Mouse (Mus musculus) spleen, postnatal 14 days (tissue): ENCODE measurements around the gene Gng7.
"Not testable (repeated sequence)": the region's sequence is repeated elsewhere in the genome, so short reads cannot be mapped to it uniquely, and the experiment has no call there.

Experiments
- DNase-seq, 2 experiments: peaks; one replicate each; pipeline ENCODE4 v3.0.0; 2021 to 2022; ENCODE audit warnings: low spot score in 2 of 2

Gng7 gene

DNA sequence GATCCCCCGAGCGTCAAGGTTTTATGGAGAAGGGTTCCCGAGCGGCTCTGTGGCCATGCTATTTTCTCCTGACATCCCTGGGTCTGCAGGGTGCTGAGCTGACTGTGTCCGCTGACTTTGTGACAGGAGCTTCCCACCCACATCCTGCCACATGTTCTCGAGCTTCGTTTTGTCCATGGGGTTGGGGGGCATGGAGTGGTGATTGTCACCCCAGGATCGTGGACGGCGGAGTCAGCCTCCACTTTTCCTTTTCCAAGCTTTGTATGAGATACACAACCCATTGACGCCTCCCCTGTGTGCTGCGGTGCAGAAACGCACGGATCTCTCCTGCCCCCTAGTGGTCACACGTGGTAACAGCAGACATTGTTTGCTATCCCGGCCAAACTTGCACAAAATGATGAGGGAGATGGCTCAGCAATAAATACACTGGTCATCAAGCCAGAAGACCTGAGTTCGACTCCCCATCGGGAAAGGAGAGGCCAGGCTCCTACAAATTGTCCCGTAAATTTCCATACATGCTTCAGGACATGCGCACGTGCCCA is 19.6 kb downstream of the Gng7 start:
- DNase-seq = peak; percentile 49 to 75

- DNase-seq = no peak
Measured at GRCm38 (mm10) chr10:80994621-80995020, 20.1 kb downstream of the Gng7 start.

DNA sequence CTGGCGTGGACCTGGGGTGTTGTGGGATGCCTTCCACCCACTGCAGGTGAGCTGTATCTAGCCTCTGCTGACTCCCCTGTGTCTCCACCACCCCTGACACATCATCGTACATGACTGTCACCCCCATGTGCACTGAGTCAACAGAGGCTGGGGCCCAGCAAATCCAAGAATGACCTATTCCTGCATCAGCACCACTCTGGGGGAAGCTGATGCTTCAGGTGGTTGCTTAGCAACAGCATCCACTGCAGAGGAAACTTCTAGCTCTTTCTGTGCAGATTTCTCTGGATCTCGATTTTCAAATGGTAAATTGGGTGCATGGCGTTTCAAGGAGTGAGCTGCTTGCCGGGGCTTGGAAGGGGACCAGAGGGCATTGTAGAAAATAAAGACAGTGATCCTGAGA is 21.5 kb downstream of the Gng7 start:
- DNase-seq = no peak

DNA sequence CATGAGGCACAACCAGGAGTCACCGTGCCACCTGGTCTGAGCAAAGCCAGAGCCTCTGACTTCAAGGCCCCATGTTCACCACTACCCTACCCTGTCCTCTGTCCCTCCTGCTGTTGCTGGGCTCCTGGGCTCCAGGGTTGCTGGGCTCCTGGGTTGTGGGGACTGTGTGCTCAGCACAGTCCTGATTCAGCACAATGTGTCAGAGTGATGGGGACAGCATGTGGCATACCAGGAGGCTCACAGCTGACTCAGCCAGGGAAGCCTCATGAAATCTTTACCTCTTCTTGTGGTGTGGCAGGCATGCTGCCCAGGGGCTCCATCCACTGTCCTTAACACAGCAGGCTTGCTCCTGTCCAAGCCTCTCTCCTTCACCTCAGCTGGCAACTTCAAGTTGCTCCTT is 22.8 kb downstream of the Gng7 start:
- no peak for DNase-seq

DNA sequence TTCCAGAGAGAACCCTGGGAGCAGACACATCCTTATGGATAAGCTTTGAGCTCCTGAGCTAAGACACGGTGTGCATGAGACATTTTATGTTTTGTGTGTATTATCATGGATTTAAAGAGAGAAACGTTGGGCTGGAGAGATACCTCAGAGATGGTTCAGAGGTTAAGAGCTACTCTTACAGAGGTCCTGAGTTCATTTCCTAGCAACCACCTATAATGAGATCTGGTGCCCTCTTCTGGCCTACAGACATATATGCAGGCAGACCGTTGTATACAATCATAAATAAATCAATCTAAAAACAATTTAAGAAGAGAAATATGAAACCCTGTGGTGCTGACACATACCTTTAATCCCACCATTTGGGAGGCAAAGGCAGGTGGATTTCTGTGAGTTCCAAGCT is 23.7 kb downstream of the Gng7 start:
- DNase-seq = no peak

DNA sequence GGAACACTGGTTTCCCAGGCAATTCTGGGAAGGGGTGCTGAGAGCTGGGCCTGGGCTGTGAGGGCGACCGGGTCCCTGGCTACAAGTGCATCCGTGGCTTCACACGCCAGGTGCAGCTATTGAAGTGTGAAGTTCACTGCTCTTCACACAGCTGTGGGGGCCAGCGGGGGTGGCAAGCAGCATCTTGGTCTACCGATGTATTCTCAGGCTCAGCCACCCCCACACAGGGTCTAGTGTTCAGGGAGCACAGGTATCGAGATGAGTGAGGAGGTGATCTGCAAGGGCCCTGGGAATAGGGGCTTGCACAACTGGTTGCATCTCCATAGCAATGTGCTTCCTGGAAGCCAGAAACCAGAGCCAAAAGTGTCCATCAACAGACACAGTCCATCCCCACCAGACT is 24.3 kb downstream of the Gng7 start:
- DNase-seq = peak in 1 of 2 experiments; percentile 32

GRCm38 (mm10) chr10:80989854-80990253 is 24.9 kb downstream of the Gng7 start:
- not testable (repeated sequence) for DNase-seq

- DNase-seq = no peak
Measured at GRCm38 (mm10) chr10:80989446-80989845, 25.3 kb downstream of the Gng7 start.

DNA sequence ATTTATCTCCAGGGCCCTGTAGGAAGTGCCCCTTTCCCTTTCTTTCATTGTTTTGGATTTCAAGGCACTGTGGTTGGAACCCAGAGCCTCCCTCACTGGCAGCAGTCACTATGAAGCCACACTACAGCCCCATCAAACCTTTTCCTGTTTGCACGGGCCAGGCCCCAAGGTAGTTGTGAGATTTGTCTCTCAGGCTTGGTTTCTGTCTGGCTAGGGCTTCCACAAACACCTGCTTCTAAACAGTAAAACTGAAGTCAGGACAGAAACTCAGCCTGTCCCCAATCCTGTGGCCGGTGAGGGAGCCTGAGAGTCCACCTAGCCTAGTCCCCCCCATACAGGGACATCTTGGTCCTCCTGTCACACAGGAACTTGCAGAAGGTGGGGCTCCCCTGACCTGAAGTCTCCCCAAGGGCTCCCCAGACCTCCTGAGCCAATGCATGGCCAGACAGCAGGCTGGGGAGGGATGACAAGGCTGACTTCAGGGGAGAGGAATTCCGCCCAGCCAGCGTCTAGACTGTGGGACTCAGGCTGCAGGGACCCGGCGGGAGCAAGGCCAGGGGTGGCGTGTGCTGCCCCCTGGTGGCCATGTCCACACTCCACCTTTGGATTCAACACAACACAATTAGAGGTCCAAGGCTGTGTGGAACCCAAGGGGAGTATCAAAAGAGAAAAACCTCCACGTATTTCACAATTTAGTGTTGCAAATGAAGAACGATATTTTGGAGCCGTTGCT is 26.9 kb downstream of the Gng7 start:
- peak in 1 of 2 experiments; percentile 67 for DNase-seq

DNA sequence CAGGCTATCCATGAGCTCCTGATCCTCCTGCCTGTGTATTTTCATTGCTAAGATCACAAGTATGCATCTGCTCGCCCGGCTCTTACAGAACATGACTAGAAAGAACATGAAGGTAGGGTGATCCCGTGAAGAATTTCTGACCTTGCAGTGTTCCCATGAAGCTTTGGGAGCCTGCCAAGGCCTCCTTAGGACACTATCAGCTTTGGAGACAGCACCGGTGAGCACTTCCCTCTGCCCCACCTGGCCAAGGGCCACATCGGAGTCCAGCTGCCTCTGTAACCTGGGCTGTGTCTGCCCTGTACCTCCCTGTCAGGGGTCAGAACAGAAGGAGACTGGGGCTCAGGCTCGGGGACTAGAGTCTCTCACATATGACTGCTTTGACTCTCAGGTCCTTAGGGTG is 28.0 kb downstream of the Gng7 start:
- DNase-seq = no peak

DNA sequence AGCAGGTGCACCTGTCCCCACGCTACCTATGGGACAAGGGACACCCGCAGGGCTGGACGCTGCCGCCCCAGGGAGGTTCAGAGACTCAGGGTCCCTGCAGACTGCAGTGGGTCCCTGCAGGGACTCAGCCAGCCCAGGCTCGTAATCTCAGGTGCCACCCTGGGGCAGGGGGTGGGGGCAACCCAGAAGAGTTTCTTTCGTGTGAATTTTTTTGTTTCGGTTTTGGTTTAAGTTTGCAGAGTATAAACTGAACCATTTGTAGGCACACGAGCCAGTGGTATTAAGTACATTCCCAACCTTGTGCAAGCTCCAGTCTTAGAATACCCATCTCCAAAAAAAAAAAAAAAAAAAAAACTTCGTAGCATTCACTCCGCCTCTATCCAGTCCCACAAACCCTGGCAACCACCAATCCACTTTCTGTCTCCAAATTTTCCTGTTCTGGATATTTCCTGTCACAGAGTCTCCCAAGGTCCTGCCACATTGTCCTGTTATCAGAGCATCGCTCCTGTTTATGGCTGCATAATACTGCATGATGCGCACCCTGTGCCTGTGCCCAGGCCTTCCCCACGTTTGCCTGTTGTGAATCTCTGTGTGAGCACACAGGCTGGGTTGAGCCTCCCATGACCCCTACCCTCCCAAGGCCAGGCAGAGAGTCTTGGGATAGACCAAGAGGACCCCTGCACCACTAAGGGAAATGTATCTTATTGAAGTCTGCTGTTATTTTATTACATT is 28.6 kb downstream of the Gng7 start:
- no peak for DNase-seq

- no peak for DNase-seq
Measured at GRCm38 (mm10) chr10:80985241-80985969, 29.3 kb downstream of the Gng7 start.

DNA sequence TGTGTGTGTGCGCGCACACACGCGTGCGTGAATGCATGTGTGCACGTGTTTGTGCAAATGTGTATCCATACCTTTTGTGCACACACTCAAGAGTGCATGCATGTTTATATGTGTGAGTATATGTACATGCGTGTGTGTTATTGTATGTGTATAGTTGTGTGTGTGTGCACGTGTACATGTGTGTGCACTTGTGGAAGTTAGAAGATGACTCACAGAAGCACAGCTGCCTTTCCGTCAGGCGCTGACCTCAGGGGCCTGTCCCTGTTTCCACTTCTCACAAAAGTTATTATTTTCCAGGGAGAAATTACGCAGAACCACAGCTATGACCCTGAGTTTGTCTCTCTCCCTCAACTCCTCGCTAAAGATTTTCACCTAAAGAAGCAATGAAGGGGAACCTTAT is 30.5 kb downstream of the Gng7 start:
- no peak for DNase-seq

DNA sequence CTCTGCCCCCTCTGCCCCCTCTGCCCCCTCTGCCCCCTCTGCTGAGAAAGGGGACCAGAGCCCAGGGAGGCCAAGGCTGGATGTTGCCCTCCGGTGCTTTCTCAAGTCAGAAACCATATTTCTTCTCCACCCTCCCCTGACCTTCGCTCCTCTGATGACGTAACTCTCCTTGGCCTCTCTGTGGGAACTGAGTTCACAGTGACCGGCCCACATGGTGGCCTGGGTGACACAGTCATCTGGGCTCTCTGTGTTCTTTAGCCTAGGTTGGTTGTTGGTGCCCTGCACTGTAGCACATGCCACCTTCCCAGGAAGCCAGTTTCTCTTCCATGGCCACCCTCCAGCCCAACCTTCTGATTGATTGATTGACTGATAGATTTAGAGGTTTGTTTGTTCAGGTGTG is 32.4 kb downstream of the Gng7 start:
- DNase-seq = no peak

- DNase-seq = no peak
Measured at GRCm38 (mm10) chr10:80981564-80982112, 33.1 kb downstream of the Gng7 start.

- DNase-seq = no peak
Measured at GRCm38 (mm10) chr10:80975478-80975877, 39.3 kb downstream of the Gng7 start.

DNA sequence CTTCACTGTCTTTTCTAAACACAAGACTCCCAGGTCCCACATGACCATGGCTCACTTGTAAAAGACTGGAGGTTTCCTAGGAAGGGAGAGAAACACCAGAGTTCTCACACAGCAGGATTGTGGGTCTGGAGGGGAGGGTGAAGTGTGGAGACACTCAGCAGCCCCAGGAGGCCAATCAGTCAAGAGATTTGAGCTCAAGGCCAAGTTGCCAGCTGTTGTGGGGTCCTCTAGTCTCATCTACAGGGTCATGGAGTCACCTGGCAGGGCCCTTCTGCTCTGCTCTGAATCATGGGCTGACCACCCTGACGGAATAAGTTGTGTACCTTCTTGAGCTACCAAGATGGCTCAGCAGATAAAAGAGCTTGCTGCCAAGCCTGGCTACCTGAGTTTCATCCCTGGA is 41.0 kb downstream of the Gng7 start:
- no peak for DNase-seq

DNA sequence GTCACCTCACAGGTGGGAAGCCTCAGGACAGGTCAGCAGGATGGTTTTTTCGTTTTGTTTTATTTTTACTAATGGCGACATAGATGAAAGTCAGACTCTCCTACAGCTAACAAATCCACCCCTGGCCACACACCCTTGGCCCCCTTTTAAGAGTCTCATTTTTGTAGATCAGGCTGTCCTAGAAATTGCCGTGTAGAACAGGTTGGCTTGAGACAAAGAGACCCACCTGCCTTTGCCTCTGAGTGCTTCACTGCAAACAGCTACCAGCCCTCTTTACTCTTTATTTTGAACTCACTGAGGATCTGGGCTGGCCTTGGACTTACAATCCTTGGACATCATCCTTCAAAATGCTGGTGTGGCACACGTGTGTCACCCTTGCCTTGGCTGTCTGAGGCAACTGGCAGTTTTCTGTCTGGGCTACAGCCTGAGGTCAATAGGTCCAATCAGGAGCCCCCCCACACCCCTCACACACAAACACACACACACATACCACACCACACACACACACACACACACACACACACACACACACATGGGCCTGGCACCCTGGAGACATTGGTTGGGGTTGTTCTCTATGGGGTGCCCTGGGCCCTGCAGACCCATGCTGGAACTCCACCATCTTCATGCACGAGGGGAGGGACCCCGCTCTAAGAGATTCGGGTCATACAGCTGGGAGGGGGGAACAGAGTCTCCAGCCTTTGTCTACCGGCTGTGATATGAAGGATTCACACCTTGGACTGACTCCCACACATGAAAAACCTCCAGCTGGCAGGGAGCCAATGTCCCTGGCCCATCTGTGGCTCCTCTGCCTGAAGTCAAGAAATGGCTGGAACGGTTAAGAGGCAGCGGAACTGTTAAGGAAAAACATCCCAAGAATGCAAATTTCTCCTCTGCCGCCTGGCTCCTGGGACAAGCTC is 42.4 kb downstream of the Gng7 start:
- no peak for DNase-seq

- DNase-seq = no peak
Measured at GRCm38 (mm10) chr10:80971533-80971932, 43.2 kb downstream of the Gng7 start.

DNA sequence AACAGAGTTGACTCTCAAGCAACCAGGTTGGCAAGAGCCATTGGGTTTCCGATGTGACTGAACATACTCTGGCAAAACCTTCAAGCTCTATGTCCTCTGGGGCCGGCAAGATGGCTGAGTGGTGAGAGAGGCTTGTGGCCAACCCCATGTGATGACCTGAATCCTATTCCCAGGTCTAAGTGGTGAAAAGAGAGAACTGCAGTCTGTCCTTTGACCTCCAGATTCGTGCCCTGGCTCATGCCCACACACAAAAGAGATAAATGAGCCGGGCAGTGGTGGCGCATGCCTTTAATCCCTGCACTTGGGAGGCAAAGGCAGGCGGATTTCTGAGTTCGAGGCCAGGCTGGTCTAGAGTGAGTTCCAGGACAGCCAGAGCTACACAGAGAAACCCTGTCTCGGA is 44.6 kb downstream of the Gng7 start:
- no peak for DNase-seq

DNA sequence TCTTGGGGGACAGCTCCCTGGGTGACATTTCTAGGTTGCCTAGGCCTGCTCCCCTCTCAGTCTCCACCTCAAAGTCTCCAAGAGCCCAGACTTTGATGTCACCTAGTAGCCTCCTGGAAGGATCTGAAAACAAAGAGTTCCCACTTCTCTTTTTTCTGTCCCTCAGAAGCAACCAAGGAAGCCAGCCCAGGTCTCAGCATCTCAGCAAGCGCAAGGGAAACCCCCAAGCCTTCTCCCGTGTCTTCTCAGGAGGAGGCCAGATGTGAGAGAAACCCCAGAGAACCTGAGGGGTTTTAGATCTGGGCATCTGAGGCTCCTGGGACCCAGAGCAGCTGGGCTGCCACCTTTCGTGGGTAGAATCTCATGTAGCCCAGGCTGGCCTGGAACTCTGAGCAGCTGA is 45.4 kb downstream of the Gng7 start:
- DNase-seq = no peak
